ENCODE assay signal across 7 mouse cellular contexts in genomic region chr16:11065431-11065830, GRCm38 (mm10). TPM values are rescaled to one million over a fixed set of nuclear protein-coding genes. Genes with fewer than 3 reads are reported as not detected.
DNase-seq lines count a peak whose midpoint lies in the region; ATAC-seq and TF ChIP-seq lines count a peak whose summit lies in the region.

No protein-coding gene starts in this region.

- H3K9ac ChIP-seq in embryonic facial prominence, embryonic 14.5 days (ENCODE audit: low read depth, low read length): peak overlapping the region; percentile 94
- peak overlapping the region; percentile 38; the same call in 1 of the 2 replicates for H3K9ac ChIP-seq in intestine, embryonic 14.5 days (ENCODE audit: low read length)
- peak overlapping the region; percentile 65 for H3K9ac ChIP-seq in neural tube, embryonic 13.5 days

- no peaks in the 10 kb centered on the region for H3K9me3 ChIP-seq in embryonic facial prominence, embryonic 14.5 days (ENCODE audit: control insufficient read depth, low read length)
- H3K9me3 ChIP-seq in intestine, embryonic 14.5 days (ENCODE audit: control insufficient read depth, low read length): no peaks in the 10 kb centered on the region
- no peaks in the 10 kb centered on the region for H3K9me3 ChIP-seq in neural tube, embryonic 13.5 days

- 63% methylated on average over 5 of the region's 5 CpGs for WGBS in embryonic facial prominence, embryonic 14.5 days
- 68% methylated on average over 5 of the region's 5 CpGs for WGBS in intestine, embryonic 14.5 days
- 58% methylated on average over 5 of the region's 5 CpGs for WGBS in neural tube, embryonic 13.5 days

- H3K4me1 ChIP-seq in embryonic facial prominence, embryonic 14.5 days (ENCODE audit: control insufficient read depth, insufficient read depth, low read length): peaks cover 40% of the 10 kb centered on the region
- peaks cover 51% of the 10 kb centered on the region for H3K4me1 ChIP-seq in intestine, embryonic 14.5 days (replicated peaks; ENCODE audit: control insufficient read depth, insufficient read depth, low read length)
- H3K4me1 ChIP-seq in neural tube, embryonic 13.5 days (replicated peaks): peaks cover 69% of the 10 kb centered on the region

- peak overlapping the region; percentile 98 for H3K4me3 ChIP-seq in layer of hippocampus, adult 2 months
- H3K4me3 ChIP-seq in embryonic facial prominence, embryonic 14.5 days (ENCODE audit: low read depth, low read length): peak overlapping the region; percentile 84
- peak overlapping the region; percentile 56 for H3K4me3 ChIP-seq in intestine, embryonic 14.5 days (ENCODE audit: low read depth, low read length)
- H3K4me3 ChIP-seq in neural tube, embryonic 13.5 days: peak overlapping the region; percentile 81

- intact Hi-C loops in left cerebral cortex, postnatal 36 days (cut with DNase I): loop anchor here (5.0 kb wide), 1 partner anchor 37 kb away; no protein-coding TSS in a partner anchor

- H3K27me3 ChIP-seq in embryonic facial prominence, embryonic 14.5 days (replicated peaks; ENCODE audit: control insufficient read depth, insufficient read depth, low read length): no peaks in the 10 kb centered on the region
- H3K27me3 ChIP-seq in intestine, embryonic 14.5 days (replicated peaks; ENCODE audit: control insufficient read depth, insufficient read depth, low read length): no peaks in the 10 kb centered on the region
- no peaks in the 10 kb centered on the region for H3K27me3 ChIP-seq in neural tube, embryonic 13.5 days

- H3K36me3 ChIP-seq in embryonic facial prominence, embryonic 14.5 days (ENCODE audit: control insufficient read depth, insufficient read depth, low read length): no peaks in the 10 kb centered on the region
- H3K36me3 ChIP-seq in intestine, embryonic 14.5 days (ENCODE audit: control insufficient read depth, insufficient read depth, low read length): 0 out of 2 replicates have a peak, but pooled peaks cover 5% of the 10 kb centered on the region
- H3K36me3 ChIP-seq in neural tube, embryonic 13.5 days: no peaks in the 10 kb centered on the region

- no peak for ATAC-seq in embryonic facial prominence, embryonic 14.5 days (ENCODE audit: low read depth)
- ATAC-seq in intestine, embryonic 14.5 days (replicated peaks; ENCODE audit: low FRiP score, low TSS enrichment, low read depth): no peak
- ATAC-seq in neural tube, embryonic 13.5 days (ENCODE audit: low read depth): peak; percentile 7; the same call in 1 of the 2 replicates

- DNase-seq in layer of hippocampus, adult 2 months (ENCODE audit: low spot score in 2 of 2): no peak
- no peak for DNase-seq in layer of hippocampus, adult 9-10 months (ENCODE audit: low spot score)
- DNase-seq in embryonic facial prominence, embryonic 14.5 days (ENCODE audit: low spot score): no peak
- no peak for DNase-seq in intestine, embryonic 14.5 days (ENCODE audit: low spot score)
- DNase-seq in left cerebral cortex, postnatal 36 days (ENCODE audit: low spot score in 2 of 2): no peak
- no peak for DNase-seq in retina, postnatal 1 day

- H3K4me2 ChIP-seq in embryonic facial prominence, embryonic 14.5 days (ENCODE audit: low read depth, low read length): peak overlapping the region; percentile 55
- H3K4me2 ChIP-seq in intestine, embryonic 14.5 days (ENCODE audit: low read length): peak overlapping the region; percentile 77
- H3K4me2 ChIP-seq in neural tube, embryonic 13.5 days: peak overlapping the region; percentile 61

- no peak for TF ChIP-seq CTCF in layer of hippocampus, adult 2 months (conservative IDR thresholded peaks at IDR 0.05)

- H3K27ac ChIP-seq in layer of hippocampus, adult 2 months: peak overlapping the region; percentile 98
- H3K27ac ChIP-seq in embryonic facial prominence, embryonic 14.5 days (replicated peaks; ENCODE audit: low read depth, low read length): 0 out of 2 replicates have a peak overlapping the region, but pooled peaks have one; percentile 13
- peak overlapping the region; percentile 48; the same call in 1 of the 2 replicates for H3K27ac ChIP-seq in intestine, embryonic 14.5 days (ENCODE audit: low read depth)
- H3K27ac ChIP-seq in neural tube, embryonic 13.5 days (replicated peaks): peak overlapping the region; percentile 98

RNA-seq across cellular contexts. Expression of gene Litaf, which starts 0.5 kb away (rescaled TPM):
- total RNA-seq in layer of hippocampus, adult 2 months (2021): 10 to 100 TPM; 14.1 to 14.5 TPM
- 88.9 and 101 TPM in 2 replicates for polyA plus RNA-seq in embryonic facial prominence, embryonic 14.5 days (2014; fragmentation: Nextera tagmentation; extraction: Ambion mirVana)
- polyA plus RNA-seq in intestine, embryonic 14.5 days (2014; fragmentation: Nextera tagmentation; extraction: Ambion mirVana): 106 and 112 TPM in 2 replicates
- 41.2 and 41.5 TPM in 2 replicates for polyA plus RNA-seq in neural tube, embryonic 13.5 days (2015; fragmentation: Nextera tagmentation; extraction: Ambion mirVana)
- total RNA-seq in left cerebral cortex, postnatal 36 days (2021): 10 to 100 TPM; 11.1 to 13.0 TPM

RNA-seq across cellular contexts. Expression of gene Snn, which starts 4.7 kb away (rescaled TPM):
- total RNA-seq in layer of hippocampus, adult 2 months (2021): 100 to 1,000 TPM; 171 TPM
- 46.9 and 55.5 TPM in 2 replicates for polyA plus RNA-seq in embryonic facial prominence, embryonic 14.5 days (2014; fragmentation: Nextera tagmentation; extraction: Ambion mirVana)
- 33.7 and 42.8 TPM in 2 replicates for polyA plus RNA-seq in intestine, embryonic 14.5 days (2014; fragmentation: Nextera tagmentation; extraction: Ambion mirVana)
- polyA plus RNA-seq in neural tube, embryonic 13.5 days (2015; fragmentation: Nextera tagmentation; extraction: Ambion mirVana): 123 and 124 TPM in 2 replicates
- 100 to 1,000 TPM; 172 to 210 TPM for total RNA-seq in left cerebral cortex, postnatal 36 days (2021)

Comparison
In these comparisons a context has a peak if more than half of its experiments do, and no peak if none do; other contexts are left out.
1. H3K27ac ChIP-seq: peak in every context shown above with its lines; median percentile 98 in layer of hippocampus, adult 2 months; 98 in neural tube, embryonic 13.5 days; 48 in intestine, embryonic 14.5 days; 13 in embryonic facial prominence, embryonic 14.5 days.
2. H3K9ac ChIP-seq: peak in every context shown above with its lines; median percentile 94 in embryonic facial prominence, embryonic 14.5 days; 65 in neural tube, embryonic 13.5 days; 38 in intestine, embryonic 14.5 days.